Mouse (Mus musculus): ENCODE measurements around the gene Pitpnc1. TPM values are rescaled to one million over a fixed set of nuclear protein-coding genes. Genes with fewer than 3 reads are reported as not detected.

Pitpnc1 gene
- total RNA-seq, 2 experiments from 2014 or later, result 78.8 to 79.4 TPM

- no peak for DNase-seq
- intact Hi-C loops (cut with DNase I), result loop anchor here (2.0 to 10.0 kb wide), 3 partner anchors 54 to 256 kb away; no protein-coding TSS in a partner anchor
Observed at GRCm38 (mm10) chr11:107468252-107469030, 2.1 kb downstream of the Pitpnc1 start.

GRCm38 (mm10) chr11:107466611-107467391 lies 3.7 kb downstream of the Pitpnc1 start:
- DNase-seq, result no peak
- intact Hi-C loops (cut with DNase I), result loop anchor here (10.0 kb wide), 2 partner anchors 52 to 82 kb away; no protein-coding TSS in a partner anchor

- intact Hi-C loops (cut with DNase I), result loop anchor here (10.0 kb wide), 2 partner anchors 51 to 81 kb away; no protein-coding TSS in a partner anchor
- DNase-seq, result no peak
Observed at GRCm38 (mm10) chr11:107465969-107466368, 4.5 kb downstream of the Pitpnc1 start.

- DNase-seq, result no peak
- intact Hi-C loops (cut with DNase I), result loop anchor here (10.0 kb wide), 2 partner anchors 50 to 80 kb away; no protein-coding TSS in a partner anchor
Observed at GRCm38 (mm10) chr11:107465041-107465440, 5.5 kb downstream of the Pitpnc1 start.

GRCm38 (mm10) chr11:107464141-107464540 lies 6.4 kb downstream of the Pitpnc1 start:
- no peak for DNase-seq
- intact Hi-C loops (cut with DNase I), result loop anchor here (10.0 kb wide), 2 partner anchors 49 to 79 kb away; no protein-coding TSS in a partner anchor

- no peak for DNase-seq
- intact Hi-C loops (cut with DNase I), result loop anchor here (10.0 kb wide), 2 partner anchors 48 to 78 kb away; no protein-coding TSS in a partner anchor
Observed at GRCm38 (mm10) chr11:107463251-107463681, 7.2 kb downstream of the Pitpnc1 start.

- intact Hi-C loops (cut with DNase I), result loop anchor here (10.0 kb wide), 2 partner anchors 48 to 78 kb away; no protein-coding TSS in a partner anchor
Observed at GRCm38 (mm10) chr11:107462478-107462877, 8.0 kb downstream of the Pitpnc1 start.

GRCm38 (mm10) chr11:107459828-107460227 lies 10.7 kb downstream of the Pitpnc1 start:
- intact Hi-C loops (cut with DNase I), result loop anchor here (10.0 kb wide), 2 partner anchors 45 to 75 kb away; no protein-coding TSS in a partner anchor

More at GRCm38 (mm10) chr11:107462478-107462877, 8.0 kb downstream of the Pitpnc1 start:
- no peak for DNase-seq

GRCm38 (mm10) chr11:107458986-107459385 lies 11.5 kb downstream of the Pitpnc1 start:
- no peak for DNase-seq
- intact Hi-C loops (cut with DNase I), result no loop called here

More at GRCm38 (mm10) chr11:107459828-107460227, 10.7 kb downstream of the Pitpnc1 start:
- no peak for DNase-seq

GRCm38 (mm10) chr11:107458286-107458685 lies 12.2 kb downstream of the Pitpnc1 start:
- intact Hi-C loops (cut with DNase I), result no loop called here
- DNase-seq, result no peak

GRCm38 (mm10) chr11:107457282-107457681 lies 13.2 kb downstream of the Pitpnc1 start:
- intact Hi-C loops (cut with DNase I), result no loop called here
- no peak for DNase-seq

GRCm38 (mm10) chr11:107454546-107455462 lies 15.7 kb downstream of the Pitpnc1 start:
- intact Hi-C loops (cut with DNase I), result no loop called here

GRCm38 (mm10) chr11:107452053-107452452 lies 18.4 kb downstream of the Pitpnc1 start:
- intact Hi-C loops (cut with DNase I), result no loop called here
- DNase-seq, result no peak

More at GRCm38 (mm10) chr11:107454546-107455462, 15.7 kb downstream of the Pitpnc1 start:
- no peak for DNase-seq

GRCm38 (mm10) chr11:107451106-107451505 lies 19.4 kb downstream of the Pitpnc1 start:
- intact Hi-C loops (cut with DNase I), result no loop called here
- DNase-seq, result no peak

- no peak for DNase-seq
- intact Hi-C loops (cut with DNase I), result no loop called here
Observed at GRCm38 (mm10) chr11:107450097-107450496, 20.4 kb downstream of the Pitpnc1 start.

GRCm38 (mm10) chr11:107449169-107449910 lies 21.2 kb downstream of the Pitpnc1 start:
- no peak for DNase-seq
- intact Hi-C loops (cut with DNase I), result no loop called here

- intact Hi-C loops (cut with DNase I), result no loop called here
- no peak for DNase-seq
Observed at GRCm38 (mm10) chr11:107447915-107448314, 22.6 kb downstream of the Pitpnc1 start.

- intact Hi-C loops (cut with DNase I), result no loop called here
- DNase-seq, result no peak
Observed at GRCm38 (mm10) chr11:107447349-107447748, 23.1 kb downstream of the Pitpnc1 start.

GRCm38 (mm10) chr11:107446650-107447049 lies 23.8 kb downstream of the Pitpnc1 start:
- intact Hi-C loops (cut with DNase I), result no loop called here
- DNase-seq, result no peak
